Mouse (Mus musculus) midbrain, embryonic 14.5 days (tissue): ENCODE measurements around the gene Itgb1bp1. TPM values are rescaled to one million over a fixed set of nuclear protein-coding genes. Genes with fewer than 3 reads are reported as not detected.

Experiments used
- polyA plus RNA-seq: library from polyadenylated mRNA; unstranded; fragments of >200 nt; fragmentation: Nextera tagmentation; extraction: Ambion mirVana; gene quantifications from 2 replicates; pipeline ENCODE4 v1.2.1, GENCODE M21; 2014

Gene Itgb1bp1
- polyA plus RNA-seq, 1 experiment from 2014 or later, result 42.4 TPM

Other genes with a start within 250 kb of the Itgb1bp1 start
- gene Cpsf3, start 893 bp downstream of the Itgb1bp1 start, polyA plus RNA-seq, result 91.9 and 107 TPM in 2 replicates
- 34.1 and 40.1 TPM in 2 replicates for gene Iah1, start 30.1 kb upstream of the Itgb1bp1 start, polyA plus RNA-seq
- 14.0 and 22.4 TPM in 2 replicates for gene Adam17, start 87.3 kb upstream of the Itgb1bp1 start, polyA plus RNA-seq
- gene Ywhaq, start 131.4 kb upstream of the Itgb1bp1 start, polyA plus RNA-seq, result 1,283 and 1,390 TPM in 2 replicates